Mouse (Mus musculus): Measurements from ENCODE around the gene Jund.

Jund gene

DNA sequence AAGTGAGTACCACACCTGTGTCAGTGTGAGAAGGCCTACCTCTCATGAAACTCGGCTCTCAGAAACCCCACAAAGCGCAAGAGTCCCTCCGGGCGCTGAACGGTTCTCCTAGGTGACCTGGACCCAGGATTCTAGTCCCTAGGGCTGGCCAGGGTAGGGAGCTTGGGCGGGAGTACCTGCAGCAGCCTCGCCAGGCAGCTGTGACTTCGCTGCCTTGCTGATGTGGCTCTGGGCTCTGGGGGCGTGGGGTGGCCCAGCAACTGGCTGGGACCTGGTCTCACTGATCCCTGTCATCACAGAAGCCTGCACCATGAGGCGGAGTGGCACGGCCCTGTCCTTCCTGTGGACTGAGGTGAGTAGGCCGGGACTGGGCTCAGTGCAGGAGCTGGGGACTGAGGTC, 25.5 kb downstream of the Jund start:
- no peak for DNase-seq (ENCODE audit: extremely low spot score, low read depth, low spot score)

DNA sequence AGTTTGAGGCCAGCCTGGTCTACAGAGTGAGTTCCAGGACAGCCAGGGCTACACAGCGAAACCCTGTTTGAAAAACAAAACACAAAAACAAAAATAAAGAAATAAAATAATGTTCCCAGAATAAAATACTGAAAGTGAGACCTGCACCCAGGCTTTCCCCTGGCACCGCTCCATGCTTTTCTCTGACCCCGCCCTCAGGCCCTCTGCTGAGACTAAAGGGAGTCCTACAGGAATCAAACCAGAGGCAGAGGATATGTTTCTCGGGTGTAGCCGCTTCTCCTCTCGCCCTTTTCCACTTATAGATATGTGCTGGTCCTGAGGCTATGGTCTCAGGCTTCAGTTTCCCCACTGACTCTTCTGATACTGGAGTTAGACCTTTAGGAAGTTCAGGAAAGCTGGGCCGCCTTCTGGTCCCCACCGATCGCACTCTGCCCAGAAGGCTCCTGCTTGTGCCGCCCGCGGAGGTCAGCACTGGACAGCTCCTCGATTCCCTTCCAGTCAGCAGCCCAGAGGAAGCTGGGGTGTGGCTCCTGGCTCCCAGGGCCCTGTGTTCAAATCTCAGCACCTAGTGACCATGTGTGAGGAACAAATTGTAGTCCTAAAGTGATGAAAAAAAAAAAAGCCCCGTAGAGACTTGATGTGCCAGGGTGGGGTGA, 27.2 kb downstream of the Jund start:
- DNase-seq (ENCODE audit: extremely low spot score, low read depth, low spot score): no peak

DNA sequence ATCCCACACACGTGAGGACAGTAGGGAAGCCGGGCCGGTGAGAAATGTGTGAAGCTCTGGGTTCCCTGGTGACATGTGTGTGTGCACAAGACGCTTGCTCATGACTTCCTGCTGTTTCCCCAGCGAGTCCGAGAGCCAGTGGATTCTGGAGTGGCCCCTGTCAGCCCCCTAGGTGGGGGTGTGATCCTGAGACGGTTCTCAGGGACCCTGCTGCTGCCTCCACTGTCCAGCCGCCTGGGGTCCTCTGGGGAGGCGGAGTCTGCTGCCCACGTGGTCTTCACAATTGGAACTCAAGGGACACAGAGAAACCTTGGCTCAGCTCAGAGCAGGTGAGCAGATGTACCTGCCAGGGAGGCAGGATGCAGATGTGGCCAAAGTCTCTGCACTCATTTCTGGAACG, 28.0 kb downstream of the Jund start:
- DNase-seq (ENCODE audit: extremely low spot score, low read depth, low spot score): no peak

DNA sequence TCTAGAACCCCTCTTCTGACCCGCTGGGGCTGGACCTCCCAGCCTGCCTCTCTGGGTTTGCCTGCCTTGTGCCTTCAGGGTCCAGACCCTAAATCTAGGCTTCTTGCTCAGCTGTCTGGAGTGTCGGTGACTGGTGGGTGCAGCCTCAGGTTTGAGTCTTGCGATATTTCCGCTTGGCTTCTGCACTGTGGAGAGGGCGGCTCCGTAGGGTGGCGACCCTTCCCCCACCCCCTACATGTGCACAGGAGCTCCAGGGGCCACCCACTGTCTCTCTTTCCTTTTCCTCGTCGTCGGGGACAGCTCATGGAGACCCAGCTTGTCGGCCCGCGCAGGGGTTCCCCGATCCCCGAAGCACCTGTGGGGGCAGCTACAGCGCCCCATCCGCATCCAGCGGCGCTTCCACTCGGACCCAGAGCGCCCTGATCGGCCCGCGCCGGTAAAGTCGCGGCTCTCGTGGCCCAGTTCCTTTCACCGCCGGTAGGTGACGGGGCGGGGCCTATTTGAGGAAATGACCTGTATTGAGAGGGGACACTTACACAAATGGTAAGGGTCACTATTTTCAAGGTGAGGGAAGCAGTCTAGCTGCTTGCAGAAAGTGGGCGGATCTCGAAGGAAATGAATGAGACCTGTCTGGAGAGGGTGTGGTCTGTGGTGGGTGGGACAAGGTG, 31.2 kb downstream of the Jund start:
- no peak for DNase-seq (ENCODE audit: extremely low spot score, low read depth, low spot score)

DNA sequence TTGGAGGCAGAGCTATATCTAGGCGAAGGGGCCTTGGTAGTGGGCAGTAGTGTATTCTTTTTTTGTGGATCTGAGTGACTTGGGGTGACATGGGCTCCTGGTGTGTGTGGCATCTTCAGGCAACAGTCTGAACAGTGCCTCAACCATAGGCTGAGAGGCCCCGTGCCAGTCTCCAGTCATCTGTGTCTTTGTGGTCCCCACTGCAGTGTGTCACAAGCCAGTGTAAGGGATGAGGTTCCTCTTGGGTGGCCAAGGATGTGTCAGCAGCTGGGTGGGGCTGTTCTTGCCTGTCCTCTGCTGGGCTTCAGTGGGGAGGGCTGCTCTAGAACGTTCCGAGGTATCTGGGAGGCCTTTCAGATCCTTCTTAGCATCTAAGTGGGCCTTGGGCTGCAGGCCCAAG, 32.2 kb downstream of the Jund start:
- no peak for DNase-seq (ENCODE audit: extremely low spot score, low read depth, low spot score)

DNA sequence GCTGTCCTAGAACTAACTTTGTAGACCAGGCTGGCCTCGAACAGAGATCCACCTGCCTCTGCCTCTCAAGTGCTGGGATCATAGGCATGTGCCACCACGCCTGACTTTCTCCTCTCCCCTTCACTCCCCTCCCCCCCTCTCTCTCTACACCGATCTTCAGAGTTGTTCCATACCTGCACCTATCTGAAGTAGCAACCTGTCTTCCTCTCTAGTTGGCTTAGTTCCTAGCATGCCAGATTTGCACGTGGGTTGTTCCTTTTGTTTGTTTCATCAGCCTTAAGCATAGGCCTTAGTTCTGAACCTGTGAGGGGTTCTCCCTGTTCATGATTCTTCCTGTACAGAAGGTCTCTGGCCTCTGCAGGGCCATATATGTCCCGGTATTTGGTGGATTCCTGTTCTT, 39.0 kb downstream of the Jund start:
- no peak for DNase-seq (ENCODE audit: extremely low spot score, low read depth, low spot score)

DNA sequence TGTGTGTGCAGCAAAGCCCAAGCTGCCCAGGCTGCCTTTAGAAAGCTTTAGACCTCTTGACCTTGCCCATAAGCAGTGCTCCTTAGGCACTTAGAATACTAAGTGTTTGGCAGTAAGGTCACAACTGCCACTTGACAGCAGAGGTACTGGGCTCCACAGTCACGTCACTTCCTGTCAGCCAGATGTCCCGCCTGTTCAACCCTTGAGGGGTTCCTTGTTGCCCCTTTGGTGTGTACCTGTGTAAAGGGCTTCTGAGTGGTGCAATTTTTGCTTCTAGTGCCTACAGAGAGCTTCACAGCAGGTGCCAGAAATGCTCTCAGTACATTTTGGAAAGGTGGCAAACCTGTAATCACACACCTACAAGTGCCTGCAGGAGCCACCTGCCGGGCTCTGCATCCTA, 39.5 kb downstream of the Jund start:
- no peak for DNase-seq (ENCODE audit: extremely low spot score, low read depth, low spot score)

DNA sequence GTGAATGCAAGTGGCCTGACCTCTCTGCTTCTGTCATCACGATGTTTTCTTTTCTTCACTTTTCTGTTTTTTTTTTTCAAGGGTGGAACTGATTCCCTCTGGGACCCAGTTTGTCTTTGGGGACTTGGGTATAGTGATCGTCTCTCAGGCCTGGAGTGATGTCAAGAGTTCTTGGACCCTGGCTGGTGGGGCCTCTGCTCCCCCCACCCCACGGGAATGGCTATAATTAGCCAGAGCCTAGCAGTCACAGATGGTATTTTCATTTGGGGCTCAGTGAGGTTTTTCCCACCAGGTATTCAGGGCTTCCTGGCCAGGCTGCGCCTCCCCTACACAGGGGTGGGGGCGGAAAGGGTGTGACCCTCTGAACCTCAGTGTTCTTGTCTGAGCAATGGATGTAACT, 42.9 kb downstream of the Jund start:
- no peak for DNase-seq (ENCODE audit: extremely low spot score, low read depth, low spot score)

DNA sequence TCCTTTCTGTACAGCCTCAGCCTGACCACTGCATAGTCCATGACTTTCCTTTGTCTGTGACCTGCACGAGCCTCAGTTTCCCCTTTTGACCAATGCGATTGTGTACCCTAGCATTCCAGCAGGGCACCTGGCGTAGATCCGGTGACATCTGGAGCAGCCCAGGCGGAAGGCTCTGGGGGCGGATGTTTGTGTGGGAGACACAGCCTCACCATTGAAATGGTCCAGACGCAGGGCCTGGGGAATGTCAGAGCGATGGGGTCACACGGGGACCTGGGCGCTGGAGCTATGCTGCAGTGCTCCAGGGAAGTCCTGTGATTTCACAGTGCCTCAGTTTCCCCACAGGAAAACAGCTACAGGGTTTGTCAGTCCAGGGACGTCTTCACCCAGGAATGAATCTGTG, 43.4 kb downstream of the Jund start:
- no peak for DNase-seq (ENCODE audit: extremely low spot score, low read depth, low spot score)

DNA sequence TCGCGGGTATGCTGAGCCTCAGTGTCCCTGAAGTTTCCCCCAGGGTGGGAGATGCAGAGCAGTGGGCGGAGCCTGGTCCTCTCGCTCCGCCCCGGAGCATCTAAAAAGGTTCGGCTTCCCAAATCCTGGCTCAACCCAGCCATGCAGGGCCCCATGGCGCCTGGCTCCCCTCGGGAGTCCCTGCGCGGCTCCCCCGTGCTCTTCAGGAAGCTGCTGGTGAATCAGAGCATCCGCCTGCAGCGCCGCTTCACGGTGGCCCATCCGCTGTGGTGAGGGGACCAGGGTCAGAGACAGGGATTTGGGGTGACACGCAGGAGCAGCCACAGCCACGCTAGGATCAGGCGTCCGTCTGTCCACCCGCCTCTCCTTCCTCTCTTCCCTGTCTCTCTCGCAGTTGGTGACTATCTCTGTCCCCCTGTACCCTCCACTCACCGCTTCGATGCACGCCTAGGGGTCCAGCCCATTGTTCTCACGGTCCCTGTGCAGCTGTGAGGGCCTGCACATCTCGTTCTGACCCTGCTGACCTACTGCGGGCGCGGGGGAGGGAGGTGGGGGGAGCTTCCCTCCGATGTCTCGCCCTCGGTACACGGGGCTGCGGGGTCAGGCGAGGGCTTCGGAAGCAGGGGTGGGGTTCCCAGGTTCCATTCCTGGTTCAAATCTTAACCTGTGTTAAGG, 44.4 kb downstream of the Jund start:
- DNase-seq (ENCODE audit: extremely low spot score, low read depth, low spot score): no peak

DNA sequence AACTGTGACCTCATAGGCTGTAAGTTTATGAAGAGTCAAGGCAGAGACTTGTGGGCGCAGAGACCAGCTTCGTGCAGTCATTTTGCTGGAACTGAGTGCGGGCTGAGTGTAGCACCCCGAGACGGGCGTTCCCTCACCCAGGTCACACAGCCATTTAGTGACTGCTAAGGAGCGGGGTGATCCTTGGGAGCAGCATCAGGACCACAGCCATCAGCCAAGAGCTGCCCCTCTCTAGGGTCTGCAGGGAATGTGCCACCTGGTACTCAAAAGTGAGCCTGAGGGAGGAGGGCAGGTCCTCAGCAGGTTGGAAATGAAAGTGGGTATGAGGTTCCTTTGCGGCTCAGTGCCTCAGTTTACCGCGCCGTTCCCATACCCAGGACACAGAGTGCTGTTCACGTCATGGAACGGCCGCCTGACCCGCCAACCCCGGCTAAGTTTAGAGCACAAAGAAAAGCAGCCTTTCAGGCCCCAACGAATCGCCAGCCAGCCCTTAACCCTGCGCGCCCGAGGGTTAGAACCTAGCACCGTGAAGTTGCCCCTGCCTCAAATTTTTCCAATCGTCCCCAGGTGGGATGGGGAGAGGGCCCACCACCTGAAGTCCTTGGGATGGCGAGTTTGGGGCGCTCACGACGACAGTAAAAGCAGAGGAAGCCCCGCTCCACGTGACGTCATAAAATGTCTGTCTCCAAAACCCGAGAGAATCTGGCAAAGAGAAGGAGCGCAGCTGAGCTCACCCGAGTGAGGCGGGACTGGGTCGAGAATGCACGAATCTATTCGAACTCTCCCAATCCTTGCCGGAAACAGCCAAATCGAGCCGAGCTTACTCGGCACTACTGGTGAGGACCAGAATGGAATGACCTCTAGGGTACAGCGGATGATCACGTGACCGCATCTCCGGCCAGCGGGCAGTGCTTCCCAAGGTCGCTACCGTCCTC, 45.2 kb downstream of the Jund start:
- no peak for DNase-seq (ENCODE audit: extremely low spot score, low read depth, low spot score)

DNA sequence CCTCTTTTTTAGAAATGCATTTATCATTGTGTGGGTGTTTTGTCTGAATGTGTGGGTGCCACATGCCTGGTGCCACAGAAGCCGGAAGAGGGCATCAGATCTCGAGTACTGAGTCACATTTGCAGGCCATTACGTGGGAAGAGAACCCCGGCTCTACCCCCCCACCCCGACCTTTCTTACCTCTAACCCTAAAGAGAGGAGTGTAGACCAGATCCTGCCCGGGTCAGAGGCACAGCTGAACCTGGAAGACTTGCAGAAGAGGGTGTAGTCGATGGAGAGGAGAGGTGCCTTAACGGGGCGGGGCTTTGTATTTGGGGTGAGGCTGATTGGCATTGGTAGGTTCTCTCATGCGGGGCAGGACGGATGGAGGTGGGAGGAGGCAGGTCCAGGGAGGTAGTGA, 46.1 kb downstream of the Jund start:
- DNase-seq (ENCODE audit: extremely low spot score, low read depth, low spot score): no peak

DNA sequence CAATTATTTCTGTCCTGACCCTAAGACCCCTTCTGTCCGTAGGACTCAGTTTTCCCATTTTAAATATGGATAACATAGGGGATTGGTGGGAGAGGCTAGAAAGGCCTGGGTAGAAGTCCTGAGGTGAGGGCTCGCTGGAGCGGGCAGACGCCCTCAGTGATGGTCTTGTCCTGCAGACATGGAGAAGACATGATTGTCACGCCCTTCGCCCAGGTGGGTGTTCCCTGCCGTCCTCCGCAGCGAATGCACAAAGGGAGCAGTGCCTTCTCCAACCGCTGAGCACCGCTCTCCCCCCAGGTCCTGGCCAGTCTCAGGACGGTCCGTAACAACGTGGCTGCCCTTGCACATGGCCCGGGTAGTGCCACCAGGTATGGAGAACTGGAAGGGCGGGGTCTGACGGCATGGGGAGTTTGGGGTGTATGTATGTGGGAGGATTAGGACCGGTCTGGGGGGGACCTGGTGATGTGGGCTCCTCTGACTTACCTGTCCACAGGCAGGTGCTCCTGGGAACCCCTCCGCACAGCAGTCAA, 47.0 kb downstream of the Jund start:
- no peak for DNase-seq (ENCODE audit: extremely low spot score, low read depth, low spot score)

DNA sequence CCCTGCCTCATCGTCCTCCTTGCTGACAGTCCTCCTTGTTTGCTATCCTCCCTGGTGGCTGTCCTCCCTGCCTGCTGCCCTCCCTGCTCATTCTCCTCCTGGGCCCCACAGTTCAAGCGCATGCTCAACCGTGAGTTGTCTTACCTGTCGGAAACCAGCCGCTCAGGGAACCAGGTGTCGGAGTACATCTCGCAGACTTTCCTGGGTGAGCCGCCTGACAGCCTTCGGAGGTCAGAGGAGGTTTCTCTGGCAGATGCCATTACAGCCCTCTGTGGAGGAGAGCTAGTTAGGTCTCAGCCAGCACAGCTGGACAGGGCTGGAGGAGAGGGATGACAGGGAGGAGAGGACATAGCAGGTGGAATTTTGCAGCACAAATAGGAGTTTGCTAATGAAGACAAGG, 47.9 kb downstream of the Jund start:
- no peak for DNase-seq (ENCODE audit: extremely low spot score, low read depth, low spot score)

DNA sequence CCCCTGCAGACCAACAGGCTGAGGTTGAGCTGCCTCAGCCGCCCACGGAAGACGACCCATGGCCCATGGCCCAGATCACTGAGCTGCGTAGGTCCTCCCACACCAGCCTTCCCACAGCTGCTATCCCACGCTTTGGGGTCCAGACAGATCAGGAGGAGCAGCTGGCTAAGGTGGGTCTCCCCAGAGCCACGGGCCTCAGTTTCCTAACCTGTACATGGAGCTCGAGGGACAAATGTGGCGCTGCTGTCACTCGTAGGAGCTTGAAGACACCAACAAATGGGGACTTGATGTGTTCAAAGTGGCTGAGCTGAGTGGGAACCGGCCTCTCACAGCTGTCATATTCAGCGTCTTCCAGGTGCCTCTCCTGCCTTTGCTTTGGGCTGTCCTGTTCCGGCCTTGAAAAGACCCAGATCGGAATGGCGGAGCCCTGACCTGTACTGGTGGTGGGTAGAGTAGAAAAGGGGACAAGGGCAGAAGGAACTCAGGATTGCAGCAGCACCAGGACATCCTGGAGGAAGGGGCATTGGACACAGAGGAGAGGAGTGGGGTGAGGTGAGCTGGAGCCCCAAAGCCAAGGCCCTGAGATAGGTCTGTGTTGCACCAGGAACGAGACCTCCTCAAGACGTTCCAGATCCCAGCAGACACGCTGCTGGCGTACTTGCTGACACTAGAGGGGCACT, 48.6 kb downstream of the Jund start:
- no peak for DNase-seq (ENCODE audit: extremely low spot score, low read depth, low spot score)

DNA sequence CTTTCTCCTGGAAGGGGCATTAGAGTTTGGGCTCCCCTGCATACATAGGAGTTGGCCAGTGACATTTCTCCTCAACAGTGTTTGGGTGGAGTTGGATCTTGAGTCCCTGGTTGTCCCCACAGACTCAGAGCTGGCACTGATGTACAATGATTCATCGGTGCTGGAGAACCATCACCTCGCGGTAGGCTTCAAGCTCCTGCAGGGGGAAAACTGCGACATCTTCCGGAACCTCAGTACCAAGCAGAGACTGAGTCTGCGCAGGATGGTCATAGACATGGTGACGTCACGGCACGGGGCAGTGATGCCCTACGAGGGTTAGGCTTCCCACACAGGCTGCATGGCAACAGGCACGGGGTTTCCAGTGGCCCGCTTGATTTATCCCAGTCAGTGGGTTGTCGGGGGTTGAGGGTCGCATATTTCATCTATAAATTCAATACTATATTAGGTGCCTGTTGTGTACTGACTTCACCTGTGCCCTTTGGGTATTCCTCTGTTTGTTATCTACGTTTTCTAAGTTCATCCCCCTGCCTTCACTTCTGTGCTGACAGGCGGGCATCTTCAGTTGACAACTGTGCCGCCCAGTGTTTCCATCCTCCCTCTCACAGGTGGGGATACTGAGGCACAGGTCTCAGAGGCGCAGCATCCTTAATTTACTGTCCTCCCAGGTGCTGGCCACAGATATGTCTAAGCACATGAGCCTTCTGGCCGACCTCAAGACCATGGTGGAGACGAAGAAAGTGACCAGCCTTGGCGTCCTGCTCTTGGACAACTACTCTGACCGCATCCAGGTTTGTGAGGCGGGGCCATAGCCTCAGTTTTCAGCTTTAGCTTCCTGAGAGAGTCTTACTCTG, 49.7 kb downstream of the Jund start:
- DNase-seq (ENCODE audit: extremely low spot score, low read depth, low spot score): no peak

DNA sequence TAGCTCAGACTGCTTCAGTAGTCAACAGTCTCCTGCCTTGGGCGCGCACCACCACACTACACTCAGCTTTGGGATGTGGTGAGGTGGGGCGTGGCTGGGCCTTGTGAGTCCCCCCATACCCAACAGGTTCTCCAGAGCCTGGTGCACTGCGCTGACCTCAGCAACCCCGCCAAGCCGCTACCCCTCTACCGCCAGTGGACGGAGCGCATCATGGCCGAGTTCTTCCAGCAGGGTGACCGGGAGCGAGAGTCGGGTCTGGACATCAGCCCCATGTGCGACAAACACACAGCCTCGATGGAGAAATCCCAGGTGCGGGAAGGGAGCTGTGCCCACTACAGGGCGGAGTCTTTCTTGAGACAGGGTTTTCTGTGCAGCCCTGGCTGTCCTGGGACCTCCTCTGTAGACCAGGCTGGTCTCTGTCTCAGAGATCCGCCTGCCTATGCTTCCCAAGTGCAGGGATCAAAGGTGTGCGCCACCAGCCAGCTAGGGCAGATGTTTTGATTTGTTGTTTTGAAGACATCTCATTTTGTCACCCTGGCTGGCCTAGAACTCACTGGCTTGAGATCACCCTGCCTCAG, 50.4 kb downstream of the Jund start:
- no peak for DNase-seq (ENCODE audit: extremely low spot score, low read depth, low spot score)

All from hindlimb bud, embryonic 11.5 days (tissue).